Mouse (Mus musculus) ovary, postnatal 10 days (tissue): ENCODE measurements around the gene Hoxa5.

Experiments used
- DNase-seq: peaks from one replicate; pipeline ENCODE4 v3.0.0; 2022; ENCODE audit warnings: low spot score

Hoxa5 gene

DNA sequence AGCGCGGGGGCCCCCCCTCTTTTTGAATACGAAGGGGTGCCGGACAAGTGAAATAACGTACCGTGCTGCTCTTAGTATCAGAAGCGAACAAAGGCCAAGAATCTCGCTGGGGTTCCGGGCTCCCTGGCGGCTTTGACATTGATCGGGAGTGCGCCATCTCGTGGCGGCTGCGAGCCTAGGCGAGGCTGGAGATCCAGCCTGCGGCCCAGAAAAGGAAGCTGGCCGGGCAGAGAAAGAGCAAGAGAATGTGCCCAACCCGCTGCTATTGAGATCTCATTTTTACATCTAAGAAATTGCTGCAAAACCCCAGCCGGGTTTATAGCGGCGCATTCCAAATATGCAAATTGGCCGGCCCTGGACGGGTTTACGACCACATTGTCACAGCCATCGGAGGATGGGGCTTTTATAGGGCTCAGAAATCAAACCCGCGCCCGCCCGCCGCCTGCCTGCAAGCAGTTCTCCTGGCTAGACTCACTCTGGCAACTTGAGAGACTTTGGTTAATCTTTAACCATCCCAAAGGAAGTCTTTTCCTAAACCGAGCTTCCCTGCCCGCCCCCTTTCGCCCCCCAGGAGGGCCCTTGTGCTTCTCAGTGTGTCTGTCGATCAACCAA is 36.1 kb upstream of the Hoxa5 start, which contains the start of gene Hoxa10:
Hoxa10 (minus strand) TSS at position 466 of the 612 bp plus-strand sequence.
- DNase-seq, result no peak

GRCm38 (mm10) chr6:52239625-52240388 is 35.4 kb upstream of the Hoxa5 start:
- DNase-seq, result no peak

DNA sequence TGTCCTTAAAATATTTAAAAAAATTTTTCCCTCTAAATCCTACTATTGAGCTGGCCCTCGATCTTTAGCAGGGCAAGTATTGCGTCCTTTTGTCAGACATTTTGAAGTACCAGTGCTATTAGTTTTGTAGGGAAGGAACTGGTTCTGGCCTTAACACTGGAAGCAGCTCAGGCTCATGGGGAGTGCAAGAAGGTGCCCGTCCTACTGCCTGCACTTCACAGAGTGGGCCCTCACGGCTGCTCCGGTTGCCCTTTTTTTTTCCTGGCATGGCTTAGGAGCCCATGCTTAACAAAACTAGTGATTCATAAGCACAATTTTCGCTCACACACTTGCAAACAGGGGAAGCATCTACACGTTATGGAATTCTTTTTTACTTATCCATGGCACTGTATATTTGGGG is 34.6 kb upstream of the Hoxa5 start:
- DNase-seq, result no peak

DNA sequence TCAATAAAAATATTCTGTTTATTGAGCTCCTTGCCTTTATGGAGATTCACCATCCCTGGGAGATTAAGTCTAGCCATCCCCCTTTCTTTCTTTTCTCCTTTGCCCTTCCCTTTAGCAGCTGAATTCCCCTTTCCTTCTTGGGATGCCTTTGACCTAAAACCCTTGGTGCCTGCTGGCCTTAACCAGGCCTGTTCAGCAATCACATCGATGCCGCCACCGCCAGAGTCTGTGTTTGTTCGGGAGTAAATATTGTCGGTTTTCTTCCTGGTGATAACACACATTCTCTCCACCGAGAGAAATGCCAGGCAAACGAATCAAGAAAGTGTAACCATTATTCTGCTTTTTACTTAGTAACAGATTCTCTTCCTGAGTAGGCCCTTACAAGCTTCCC is 33.8 kb upstream of the Hoxa5 start:
- no peak for DNase-seq

GRCm38 (mm10) chr6:52237346-52238154 is 33.2 kb upstream of the Hoxa5 start:
- DNase-seq, result no peak

DNA sequence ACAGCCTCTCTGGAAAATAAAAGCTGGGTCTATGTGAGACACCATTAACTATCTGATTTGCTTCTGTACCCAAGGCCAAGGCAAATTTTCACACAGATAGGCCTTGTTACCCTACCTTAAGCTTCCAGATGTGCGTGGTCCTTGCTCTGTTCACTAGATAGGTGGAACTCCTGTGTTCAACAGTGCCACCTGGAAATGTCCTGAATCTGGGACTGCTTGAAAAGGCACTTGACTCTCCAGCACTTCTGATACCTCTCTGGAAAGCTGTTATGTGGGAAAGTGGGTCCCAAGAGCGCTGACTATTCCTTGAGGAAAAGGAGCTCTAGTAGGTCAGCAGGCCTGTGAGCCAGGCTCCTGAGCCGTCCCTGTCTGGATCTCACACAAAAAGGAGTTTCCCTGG is 32.4 kb upstream of the Hoxa5 start:
- no peak for DNase-seq

DNA sequence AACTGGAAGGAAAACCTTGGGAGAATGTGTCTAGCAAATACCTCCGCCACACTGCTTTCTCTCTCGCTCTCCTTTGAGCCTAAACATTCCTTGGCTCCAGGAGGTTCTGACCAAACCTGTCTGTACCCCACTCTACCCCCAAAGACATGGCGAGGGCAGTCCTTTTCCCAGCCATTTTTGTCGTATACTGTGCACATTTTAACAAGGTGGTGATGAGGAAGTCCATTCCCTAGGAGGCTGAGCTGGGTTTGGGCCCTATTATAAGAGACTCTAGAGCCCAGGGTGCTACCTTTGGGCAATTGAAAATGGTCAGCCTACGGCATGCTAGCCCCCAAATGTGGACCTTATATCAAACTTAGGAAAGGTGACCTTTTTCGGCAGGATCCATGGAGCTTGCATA is 31.5 kb upstream of the Hoxa5 start:
- DNase-seq, result no peak

- DNase-seq, result no peak
Measured at GRCm38 (mm10) chr6:52235267-52235666, 30.9 kb upstream of the Hoxa5 start.

GRCm38 (mm10) chr6:52234428-52235140 is 30.2 kb upstream of the Hoxa5 start:
- no peak for DNase-seq

GRCm38 (mm10) chr6:52233546-52234427 is 29.4 kb upstream of the Hoxa5 start:
- no peak for DNase-seq

- no peak for DNase-seq
Measured at GRCm38 (mm10) chr6:52232984-52233545, 28.7 kb upstream of the Hoxa5 start.

DNA sequence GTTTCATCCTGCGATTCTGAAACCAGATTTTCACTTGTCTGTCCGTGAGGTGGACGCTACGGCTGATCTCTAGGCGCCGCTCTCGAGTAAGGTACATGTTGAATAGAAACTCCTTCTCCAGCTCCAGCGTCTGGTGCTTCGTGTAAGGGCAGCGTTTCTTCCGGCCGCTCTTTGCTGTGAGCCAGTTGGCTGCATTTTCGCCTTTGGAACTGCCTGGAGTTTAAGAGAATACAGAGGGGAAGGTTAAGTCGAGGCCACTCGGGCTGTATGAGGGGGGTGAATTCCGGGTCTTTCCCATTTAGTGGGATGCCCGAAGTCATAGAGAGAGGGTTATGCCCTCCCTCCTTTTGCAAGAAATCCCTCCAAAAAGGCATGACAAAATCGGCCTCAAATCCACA is 28.2 kb upstream of the Hoxa5 start:
- DNase-seq, result no peak

DNA sequence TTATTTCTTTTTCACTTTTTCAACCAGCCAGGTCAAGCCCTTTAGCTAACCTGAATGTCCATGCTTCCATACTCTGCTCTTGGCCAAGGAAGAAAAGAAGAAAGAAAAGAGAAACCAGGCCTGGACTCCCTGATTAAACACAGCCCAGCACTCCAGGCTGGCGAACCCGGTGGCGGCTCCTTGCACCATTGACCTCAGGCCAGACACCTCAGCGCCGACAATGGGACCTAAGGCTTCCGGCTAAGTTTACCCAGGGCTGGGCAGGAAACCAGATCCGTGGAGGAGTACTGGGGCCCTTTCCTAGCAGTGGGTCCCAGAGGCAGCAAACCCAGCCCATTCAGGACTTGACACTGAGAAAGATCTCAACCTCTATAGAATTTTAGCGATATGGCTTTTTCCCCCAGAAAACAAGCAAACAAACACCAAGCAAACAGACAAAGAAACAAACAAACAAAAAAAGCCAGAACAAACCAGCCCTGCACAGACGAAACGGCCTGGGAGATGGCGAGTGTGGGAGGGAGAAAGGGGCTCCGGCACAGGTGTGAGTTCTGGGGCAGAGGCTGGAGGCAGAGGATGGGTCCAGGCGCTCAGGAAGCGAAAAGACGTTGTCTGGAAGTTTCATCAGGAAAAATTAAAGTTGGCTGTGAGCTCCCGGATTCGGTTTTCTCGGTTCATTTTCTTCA is 27.6 kb upstream of the Hoxa5 start:
- no peak for DNase-seq

DNA sequence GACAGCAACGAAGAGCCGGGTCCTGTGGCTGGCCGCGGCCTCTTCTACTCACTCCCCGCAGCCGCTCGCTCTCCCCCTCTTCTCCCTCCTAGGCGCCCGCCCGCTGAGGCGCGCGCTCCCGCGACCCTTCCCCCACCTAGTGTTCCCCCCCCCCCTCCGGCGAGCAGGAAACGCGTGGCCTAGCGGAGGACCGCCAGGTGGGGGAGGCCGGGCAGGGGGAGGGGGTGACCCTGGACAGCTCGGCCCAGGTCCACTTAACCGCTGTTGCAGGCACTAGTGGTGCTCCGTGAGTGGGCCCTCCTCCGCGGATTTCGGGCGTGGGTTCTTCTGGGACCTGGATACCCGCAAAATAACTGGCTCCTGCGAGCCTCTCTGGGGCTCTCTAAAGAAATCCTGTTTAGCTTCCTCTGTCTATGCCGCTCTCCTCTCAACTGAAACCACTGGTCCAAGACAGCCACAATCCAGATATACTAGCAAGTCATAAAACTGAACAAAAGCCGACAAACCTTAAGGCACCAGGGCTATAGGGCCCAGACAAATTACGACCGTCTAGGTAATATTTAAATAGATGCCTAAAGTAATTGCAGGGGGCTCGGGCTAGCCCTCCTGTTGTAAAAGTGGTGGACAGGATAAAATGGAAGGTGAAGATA is 26.3 kb upstream of the Hoxa5 start, which contains the start of gene Hoxa9:
Hoxa9 (minus strand) TSS at position 574 of the 650 bp plus-strand sequence.
- no peak for DNase-seq

DNA sequence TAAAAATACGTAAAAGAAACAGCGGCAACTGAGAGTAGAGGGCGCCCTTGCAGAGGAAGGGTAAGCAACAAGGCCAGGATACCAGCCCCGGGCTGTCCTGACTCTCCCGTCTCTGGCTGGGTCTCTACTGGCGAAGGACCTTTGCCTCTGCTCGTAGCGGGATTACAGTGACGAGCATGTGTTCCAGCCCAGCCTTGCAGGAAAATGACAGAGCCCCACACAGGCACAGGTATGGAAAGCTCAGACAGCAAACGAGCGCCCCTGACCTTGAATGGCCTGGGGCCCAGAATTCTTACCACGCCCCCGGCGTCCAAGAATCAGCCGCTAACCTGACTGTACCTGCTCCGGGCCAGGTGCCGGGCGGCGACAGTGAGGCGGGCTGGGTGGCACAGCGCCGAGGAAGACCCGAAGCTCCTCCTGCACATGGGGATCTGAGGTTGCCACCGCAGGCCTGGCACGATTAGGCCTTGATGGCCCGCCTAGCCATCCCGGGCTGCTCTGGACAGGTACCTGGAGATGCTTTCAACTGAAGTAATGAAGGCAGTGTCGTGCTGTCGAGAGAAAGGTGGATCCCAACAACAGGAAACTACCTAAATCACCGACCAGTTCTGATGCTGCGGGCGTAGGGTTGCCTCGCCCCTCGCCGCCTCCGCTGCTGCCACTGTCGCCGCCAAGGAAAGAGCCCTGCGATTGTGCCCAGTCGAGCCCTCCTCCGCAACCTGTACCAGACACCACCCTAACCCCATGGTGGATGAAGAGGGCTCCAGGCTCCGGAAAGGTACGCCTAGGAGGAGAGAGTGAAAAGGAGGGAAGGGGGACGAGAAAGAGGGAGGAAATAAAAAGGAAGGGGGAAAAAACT is 25.4 kb upstream of the Hoxa5 start:
- no peak for DNase-seq

GRCm38 (mm10) chr6:52228475-52229465 is 24.4 kb upstream of the Hoxa5 start:
- no peak for DNase-seq

GRCm38 (mm10) chr6:52227470-52228222 is 23.3 kb upstream of the Hoxa5 start:
- no peak for DNase-seq
